Comparison of ENCODE assay signal across 7 mouse cellular contexts in the genomic region with DNA sequence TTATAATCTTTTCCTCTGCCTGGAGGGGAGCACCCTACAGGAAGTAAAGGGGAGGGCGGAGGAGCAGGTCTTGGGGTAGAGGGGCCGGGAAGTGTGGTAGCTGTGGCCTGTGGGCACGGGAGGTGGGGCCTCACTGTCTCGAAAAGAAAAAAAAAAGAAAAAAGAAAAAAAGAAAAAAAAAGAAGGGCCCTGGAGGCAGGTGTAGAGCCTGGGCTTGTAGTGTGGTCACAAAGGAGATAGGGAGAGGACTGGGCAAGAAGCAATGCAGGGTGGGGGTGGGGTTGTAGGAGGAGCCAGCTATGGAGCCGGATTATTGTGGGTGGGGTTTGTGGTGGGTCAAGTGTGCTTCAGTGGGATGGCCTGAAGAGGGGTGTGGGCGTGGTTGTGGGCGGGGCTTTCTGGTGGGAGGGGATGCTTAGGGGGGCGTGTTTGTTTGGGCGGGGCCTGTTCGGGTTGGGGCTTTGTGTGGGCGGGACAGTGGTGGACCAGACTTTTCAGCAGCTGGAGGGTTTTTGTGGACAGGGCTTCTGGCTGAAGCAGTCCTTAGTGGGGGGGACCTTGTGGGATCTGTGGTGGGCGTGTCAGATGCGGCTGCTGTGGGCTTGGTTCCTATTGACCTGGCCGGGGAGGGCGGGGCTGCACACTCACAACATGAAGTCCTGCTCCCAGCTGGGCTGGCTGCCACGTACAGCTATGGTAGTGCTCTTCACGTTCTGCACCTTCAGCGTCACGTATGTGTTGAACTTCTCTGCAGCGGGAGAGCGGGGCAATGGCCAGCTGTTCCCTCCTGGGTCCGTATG. TPM values are rescaled to one million over a fixed set of nuclear protein-coding genes. Genes with fewer than 3 reads are reported as not detected.
DNase-seq lines count a peak whose midpoint lies in the region; ATAC-seq and TF ChIP-seq lines count a peak whose summit lies in the region.

No protein-coding gene starts in this region.

- WGBS in intestine, embryonic 16.5 days, result 5% methylated on average over 21 of the region's 22 CpGs
- 9% methylated on average over 22 of the region's 22 CpGs for WGBS in neural tube, embryonic 14.5 days

- H3K27ac ChIP-seq in CH12.LX (ENCODE audit: insufficient read depth, low read depth), result no peak overlapping the region
- no peak overlapping the region for H3K27ac ChIP-seq in intestine, embryonic 16.5 days (ENCODE audit: low read length)
- no peak overlapping the region for H3K27ac ChIP-seq in neural tube, embryonic 14.5 days (ENCODE audit: low read depth, low read length)

- H3K36me3 ChIP-seq in CH12.LX (replicated peaks in 1 of 2; ENCODE audit: control insufficient read depth in 1 of 2, insufficient read depth in 1 of 2, low read length in 1 of 2), result no peaks in the 10 kb centered on the region
- H3K36me3 ChIP-seq in intestine, embryonic 16.5 days (ENCODE audit: control insufficient read depth, insufficient read depth, low read length), result no peaks in the 10 kb centered on the region
- no peaks in the 10 kb centered on the region for H3K36me3 ChIP-seq in neural tube, embryonic 14.5 days (ENCODE audit: control insufficient read depth, insufficient read depth, low read length)

- in situ Hi-C loops in CH12.LX (cut with MboI; ENCODE audit: low pct_ligation_motif_present, low pct_unique_long_range_greater_than_20kb, low sequenced_read_pairs), result no loop called here

- no peak for TF ChIP-seq RAD21 in CH12.LX (IDR thresholded peaks at IDR 0.05; ENCODE audit: low read depth, low read length)

- dilution Hi-C loops in CH12.LX (cut with MboI; ENCODE audit: extremely low pct_ligation_motif_present, extremely low pct_unique_long_range_greater_than_20kb, low sequenced_read_pairs), result no loop called here

- ATAC-seq in intestine, embryonic 16.5 days, result peak; percentile 74
- no peak for ATAC-seq in neural tube, embryonic 14.5 days (ENCODE audit: low read depth)

- no peak overlapping the region for H3K9ac ChIP-seq in CH12.LX (ENCODE audit: insufficient read depth, low read depth)
- H3K9ac ChIP-seq in intestine, embryonic 16.5 days (ENCODE audit: low read depth, low read length), result peak overlapping the region; percentile 19; the same call in 1 of the 2 replicates
- no peak overlapping the region for H3K9ac ChIP-seq in neural tube, embryonic 14.5 days (replicated peaks; ENCODE audit: low read depth, low read length)

- no peak for TF ChIP-seq CTCF in CH12.LX (conservative IDR thresholded peaks at IDR 0.05 in 1 of 2, IDR thresholded peaks at IDR 0.05 in 1 of 2; ENCODE audit: low read depth in 2 of 2, low read length in 2 of 2)

- H3K4me3 ChIP-seq in CH12.LX (replicated peaks in 1 of 3; ENCODE audit: low read depth in 2 of 3, low read length in 2 of 3, poor library complexity in 1 of 3), result peak overlapping the region in 2 of 3 experiments; percentile 34 to 49
- H3K4me3 ChIP-seq in intestine, embryonic 16.5 days (ENCODE audit: low read length), result peak overlapping the region; percentile 30
- H3K4me3 ChIP-seq in neural tube, embryonic 14.5 days (ENCODE audit: low read depth, low read length), result no peak overlapping the region

- no peak for TF ChIP-seq EP300 in CH12.LX (IDR thresholded peaks at IDR 0.05; ENCODE audit: low read length)

- peaks cover 19 to 40% of the 10 kb centered on the region in 2 experiments for H3K4me1 ChIP-seq in CH12.LX (ENCODE audit: control insufficient read depth in 1 of 2, insufficient read depth in 2 of 2)
- H3K4me1 ChIP-seq in intestine, embryonic 16.5 days (ENCODE audit: control insufficient read depth, insufficient read depth, low read length), result peaks cover 29% of the 10 kb centered on the region
- H3K4me1 ChIP-seq in neural tube, embryonic 14.5 days (ENCODE audit: control insufficient read depth, insufficient read depth, low read length), result peaks cover 23% of the 10 kb centered on the region

- peaks cover 35% of the 10 kb centered on the region for H3K27me3 ChIP-seq in CH12.LX (replicated peaks)
- peaks cover 8% of the 10 kb centered on the region for H3K27me3 ChIP-seq in intestine, embryonic 16.5 days (replicated peaks; ENCODE audit: control insufficient read depth, insufficient read depth, low read length)
- H3K27me3 ChIP-seq in neural tube, embryonic 14.5 days (ENCODE audit: control insufficient read depth, insufficient read depth, low read length), result no peaks in the 10 kb centered on the region

- peak; percentile 72 to 74 for DNase-seq in B cell, adult 2 months
- peak; percentile 78 for DNase-seq in CH12.LX (ENCODE audit: extremely low read depth)
- DNase-seq in embryo, embryonic 9.5 days (ENCODE audit: extremely low spot score), result peak; percentile 96
- DNase-seq in lung, adult 18-20 months, result peak; percentile 56 to 59
- DNase-seq in left cerebral cortex, postnatal 14 days (ENCODE audit: low spot score in 2 of 2), result no peak

- no peaks in the 10 kb centered on the region for H3K9me3 ChIP-seq in CH12.LX (replicated peaks; ENCODE audit: low read length)
- H3K9me3 ChIP-seq in intestine, embryonic 16.5 days (ENCODE audit: control insufficient read depth, low read length), result no peaks in the 10 kb centered on the region
- H3K9me3 ChIP-seq in neural tube, embryonic 14.5 days (ENCODE audit: control insufficient read depth, low read length), result no peaks in the 10 kb centered on the region

- intact Hi-C loops in left cerebral cortex, postnatal 14 days (cut with DNase I), result no loop called here

- H3K79me2 ChIP-seq in CH12.LX (replicated peaks; ENCODE audit: control insufficient read depth, extremely low read depth, insufficient read depth, poor library complexity, severe bottlenecking), result no peaks in the 10 kb centered on the region

- no peak for TF ChIP-seq POLR2A in CH12.LX (IDR thresholded peaks at IDR 0.05; ENCODE audit: low read depth, low read length)

- peak overlapping the region; percentile 35 for H3K4me2 ChIP-seq in CH12.LX (ENCODE audit: insufficient read depth, low read depth, poor library complexity, severe bottlenecking)
- H3K4me2 ChIP-seq in intestine, embryonic 16.5 days (ENCODE audit: low read depth, low read length), result peak overlapping the region; percentile 57
- H3K4me2 ChIP-seq in neural tube, embryonic 14.5 days (ENCODE audit: low read depth, low read length), result 0 out of 2 replicates have a peak overlapping the region, but pooled peaks have one; percentile 8

TF ChIP-seq in CH12.LX, 34 proteins besides CTCF, POLR2A, EP300 and RAD21 (continues in another document):
- TF ChIP-seq ELF1 (IDR thresholded peaks at IDR 0.05; ENCODE audit: low read depth, low read length) (no peak), MYC (IDR thresholded peaks at IDR 0.05; ENCODE audit: low read depth, low read length) (no peak), MAX (IDR thresholded peaks at IDR 0.05; ENCODE audit: low read length) (no peak), GABPA (IDR thresholded peaks at IDR 0.05; ENCODE audit: insufficient replicate concordance, low read depth, low read length) (no peak), CHD2 (IDR thresholded peaks at IDR 0.05; ENCODE audit: low read length) (0 out of 2 replicates have a peak, but pooled peaks have one; percentile 12), TCF12 (IDR thresholded peaks at IDR 0.05; ENCODE audit: low read depth, low read length) (0 out of 2 replicates have a peak, but pooled peaks have one; percentile 11), TBP (conservative IDR thresholded peaks at IDR 0.05; ENCODE audit: low read depth, low read length) (no peak), JUND (conservative IDR thresholded peaks at IDR 0.05; ENCODE audit: low read depth, low read length) (no peak), ETS1 (conservative IDR thresholded peaks at IDR 0.05; ENCODE audit: low read depth, low read length) (no peak), SIN3A (IDR thresholded peaks at IDR 0.05; ENCODE audit: low read length) (peak; percentile 56; the same call in 1 of the 2 replicates), ZC3H11A (IDR thresholded peaks at IDR 0.05; ENCODE audit: low read depth, low read length) (no peak), USF1 (IDR thresholded peaks at IDR 0.05; ENCODE audit: low read depth, low read length) (no peak)

RNA-seq across cellular contexts. Expression of a gene that starts 6.0 kb away (rescaled TPM):
- total RNA-seq in CH12.LX (2012; rRNA removed), result 1.0 and 1.7 TPM in 2 replicates
- total RNA-seq in CH12.LX (2014; rRNA removed), result 0.55 and 0.68 TPM in 2 replicates
- polyA plus RNA-seq in CH12.LX (2012; ENCODE audit: insufficient read length, low read depth), result 0.79 and 2.1 TPM in 2 replicates
- polyA plus RNA-seq in intestine, embryonic 16.5 days (2015; fragmentation: Nextera tagmentation; extraction: Ambion mirVana), result 0.98 and 1.2 TPM in 2 replicates
- polyA plus RNA-seq in neural tube, embryonic 14.5 days (2014; fragmentation: Nextera tagmentation; extraction: Ambion mirVana), result 17.8 and 20.6 TPM in 2 replicates
- 100 to 1,000 TPM; 299 to 337 TPM for total RNA-seq in left cerebral cortex, postnatal 14 days (2021)

RNA-seq across cellular contexts. Expression of a gene that starts 10.6 kb away (rescaled TPM):
- total RNA-seq in CH12.LX (2012; rRNA removed) (39.2 and 47.1 TPM in 2 replicates), CH12.LX (2014; rRNA removed) (13.3 and 15.0 TPM in 2 replicates)
- polyA plus RNA-seq in CH12.LX (2012; ENCODE audit: insufficient read length, low read depth), result 35.6 and 37.8 TPM in 2 replicates
- polyA plus RNA-seq in intestine, embryonic 16.5 days (2015; fragmentation: Nextera tagmentation; extraction: Ambion mirVana), result 11.5 and 13.5 TPM in 2 replicates
- 2.8 and 4.1 TPM in 2 replicates for polyA plus RNA-seq in neural tube, embryonic 14.5 days (2014; fragmentation: Nextera tagmentation; extraction: Ambion mirVana)
- 1 to 10 TPM; 5.6 to 6.4 TPM for total RNA-seq in left cerebral cortex, postnatal 14 days (2021)

RNA-seq across cellular contexts. Expression of a gene that starts 23.5 kb away (rescaled TPM):
- total RNA-seq in CH12.LX (2012; rRNA removed) (8.7 and 9.8 TPM in 2 replicates), CH12.LX (2014; rRNA removed) (1.9 and 3.0 TPM in 2 replicates)
- polyA plus RNA-seq in CH12.LX (2012; ENCODE audit: insufficient read length, low read depth), result 14.4 and 21.4 TPM in 2 replicates
- 2.4 and 2.5 TPM in 2 replicates for polyA plus RNA-seq in intestine, embryonic 16.5 days (2015; fragmentation: Nextera tagmentation; extraction: Ambion mirVana)
- 0.55 and 1.0 TPM in 2 replicates for polyA plus RNA-seq in neural tube, embryonic 14.5 days (2014; fragmentation: Nextera tagmentation; extraction: Ambion mirVana)
- 1 to 10 TPM; 1.8 to 2.8 TPM for total RNA-seq in left cerebral cortex, postnatal 14 days (2021)

RNA-seq across cellular contexts. Expression of a gene that starts 36.1 kb away (rescaled TPM):
- 0.63 and 0.98 TPM in 2 replicates for total RNA-seq in CH12.LX (2012; rRNA removed)
- 0.09 TPM in 1 of 2 replicates, not detected in the other for total RNA-seq in CH12.LX (2014; rRNA removed)
- 0.24 and 0.26 TPM in 2 replicates for polyA plus RNA-seq in CH12.LX (2012; ENCODE audit: insufficient read length, low read depth)
- 19.2 and 20.9 TPM in 2 replicates for polyA plus RNA-seq in intestine, embryonic 16.5 days (2015; fragmentation: Nextera tagmentation; extraction: Ambion mirVana)
- 0.11 and 0.53 TPM in 2 replicates for polyA plus RNA-seq in neural tube, embryonic 14.5 days (2014; fragmentation: Nextera tagmentation; extraction: Ambion mirVana)
- under 1 TPM; 0.44 to 0.49 TPM for total RNA-seq in left cerebral cortex, postnatal 14 days (2021)

RNA-seq across cellular contexts. Expression of a gene that starts 54.7 kb away (rescaled TPM):
- total RNA-seq in CH12.LX (2012; rRNA removed) (85.3 and 92.0 TPM in 2 replicates), CH12.LX (2014; rRNA removed) (68.7 and 72.0 TPM in 2 replicates)
- polyA plus RNA-seq in CH12.LX (2012; ENCODE audit: insufficient read length, low read depth), result 72.0 and 73.7 TPM in 2 replicates
- 68.0 and 70.5 TPM in 2 replicates for polyA plus RNA-seq in intestine, embryonic 16.5 days (2015; fragmentation: Nextera tagmentation; extraction: Ambion mirVana)
- 71.9 and 78.5 TPM in 2 replicates for polyA plus RNA-seq in neural tube, embryonic 14.5 days (2014; fragmentation: Nextera tagmentation; extraction: Ambion mirVana)
- total RNA-seq in left cerebral cortex, postnatal 14 days (2021), result 10 to 100 TPM; 59.4 to 64.7 TPM

Comparison
In these comparisons a context has a peak if more than half of its experiments do, and no peak if none do; other contexts are left out.
1. DNase-seq: peak in B cell, adult 2 months (2 of 2), CH12.LX (single experiment), embryo, embryonic 9.5 days (single experiment) and lung, adult 18-20 months (2 of 2); none in left cerebral cortex, postnatal 14 days (0 of 2).
2. Peak in every context shown above with its lines, with median percentiles within 50 percentile points of each other: H3K4me2 ChIP-seq.